Mouse (Mus musculus): ENCODE measurements at regions not wholly inside any gene's neighbourhood (a gene's known extent, or its start where the extent isn't known, plus 50 kb on each side); places are given as distances from the start of the nearest gene placed in this dataset.

GRCm38 (mm10) chrX:77432001-77432565 is 78.7 kb upstream of the Tbl1x start:
- 0 out of 2 replicates have a peak overlapping the region, but pooled peaks have one; percentile 67 for H3K27ac ChIP-seq (ENCODE audit: insufficient read depth, low read depth, low read length)
- TF ChIP-seq POLR2A (IDR thresholded peaks at IDR 0.05; ENCODE audit: insufficient read depth, low read depth, low read length) (no peak), CTCF (IDR thresholded peaks at IDR 0.05; ENCODE audit: insufficient read depth, low read depth, low read length) (no peak)
- WGBS, result 65% methylated on average over 2 of the region's 2 CpGs
- no peak overlapping the region for H3K4me3 ChIP-seq (ENCODE audit: insufficient read depth, low read depth, low read length)
- H3K4me1 ChIP-seq (ENCODE audit: control insufficient read depth, insufficient read depth, low read length), result peaks cover 3% of the 10 kb centered on the region

DNA sequence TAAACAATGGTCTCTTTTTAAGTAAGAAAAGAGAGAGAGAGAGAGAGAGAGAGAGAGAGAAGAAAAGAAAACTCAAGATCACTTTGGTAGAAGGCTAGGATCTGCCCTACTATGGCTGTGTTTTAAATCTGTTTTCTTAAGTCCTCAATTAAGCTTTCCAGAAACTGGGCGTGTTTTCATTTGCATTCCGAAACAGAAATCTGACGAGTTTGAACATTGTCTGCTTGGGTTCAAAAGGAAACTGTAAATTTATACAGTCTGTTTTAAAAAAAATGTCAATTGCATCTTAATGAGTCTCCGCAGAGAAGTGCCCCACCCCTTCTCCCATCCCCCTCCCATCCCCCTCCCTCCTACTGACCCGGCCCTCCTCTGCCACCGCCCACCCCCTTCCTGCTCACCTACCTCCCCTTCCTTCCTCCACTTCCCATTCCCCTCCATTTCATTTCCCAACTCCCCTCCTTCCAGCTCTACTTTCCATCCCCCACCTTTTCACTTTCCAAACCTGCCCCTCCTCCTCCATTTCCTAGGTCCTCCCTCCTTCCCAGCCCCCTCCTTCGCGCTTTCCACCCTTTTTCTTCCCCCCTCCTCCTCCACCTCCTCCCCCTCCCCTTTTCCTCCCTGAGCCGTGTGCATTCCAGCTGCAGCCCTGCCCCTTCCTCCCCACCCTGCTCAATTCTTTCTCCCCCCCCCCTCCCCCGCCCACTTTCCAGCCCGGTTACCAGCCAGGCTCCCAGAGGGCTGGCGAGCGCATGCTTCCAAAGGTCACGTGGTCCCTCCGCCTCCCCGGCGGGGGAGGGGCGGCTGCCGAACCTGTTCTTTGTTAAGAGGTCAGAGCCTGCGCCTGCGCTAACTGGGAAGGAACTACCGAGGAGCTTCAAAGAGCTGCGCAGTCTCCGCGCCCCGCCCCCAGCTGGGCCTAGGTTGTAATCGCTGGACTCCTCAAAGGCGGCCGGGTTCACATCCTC is 77.7 kb upstream of the Tbl1x start:
- WGBS, result 14% methylated on average over 23 of the region's 29 CpGs
- Histone ChIP-seq H3K27ac (ENCODE audit: insufficient read depth, low read depth, low read length) (peak overlapping the region; percentile 72; the same call in 1 of the 2 replicates), H3K4me3 (ENCODE audit: insufficient read depth, low read depth, low read length) (peak overlapping the region; percentile 26; the same call in 1 of the 2 replicates), H3K4me1 (ENCODE audit: control insufficient read depth, insufficient read depth, low read length) (peaks cover 3% of the 10 kb centered on the region)
- TF ChIP-seq POLR2A (IDR thresholded peaks at IDR 0.05; ENCODE audit: insufficient read depth, low read depth, low read length) (no peak), CTCF (IDR thresholded peaks at IDR 0.05; ENCODE audit: insufficient read depth, low read depth, low read length) (no peak)

- Histone ChIP-seq H3K4me3 (ENCODE audit: insufficient read depth, low read depth, low read length) (peak overlapping the region; percentile 13; the same call in 1 of the 2 replicates), H3K4me1 (ENCODE audit: control insufficient read depth, insufficient read depth, low read length) (peaks cover 3% of the 10 kb centered on the region), H3K27ac (ENCODE audit: insufficient read depth, low read depth, low read length) (peak overlapping the region; percentile 72; the same call in 1 of the 2 replicates)
- 9% methylated on average over 3 of the region's 3 CpGs for whole genome bisulfite sequencing
- TF ChIP-seq POLR2A (IDR thresholded peaks at IDR 0.05; ENCODE audit: insufficient read depth, low read depth, low read length), result no peak
- no peak for TF ChIP-seq CTCF (IDR thresholded peaks at IDR 0.05; ENCODE audit: insufficient read depth, low read depth, low read length)
Measured at GRCm38 (mm10) chrX:77433811-77434192, 77.0 kb upstream of the Tbl1x start.

- no peak overlapping the region for H3K4me3 ChIP-seq (ENCODE audit: insufficient read depth, low read depth, low read length)
- no peaks in the 10 kb centered on the region for H3K4me1 ChIP-seq (ENCODE audit: control insufficient read depth, insufficient read depth, low read length)
- TF ChIP-seq POLR2A (IDR thresholded peaks at IDR 0.05; ENCODE audit: insufficient read depth, low read depth, low read length), result no peak
- TF ChIP-seq CTCF (IDR thresholded peaks at IDR 0.05; ENCODE audit: insufficient read depth, low read depth, low read length), result no peak
- whole genome bisulfite sequencing, result 53% methylated on average over 3 of the region's 3 CpGs
- H3K27ac ChIP-seq (ENCODE audit: insufficient read depth, low read depth, low read length), result no peak overlapping the region
Measured at GRCm38 (mm10) chrX:77443852-77444492, 66.8 kb upstream of the Tbl1x start.

GRCm38 (mm10) chrX:77446755-77447154 is 64.1 kb upstream of the Tbl1x start:
- TF ChIP-seq POLR2A (IDR thresholded peaks at IDR 0.05; ENCODE audit: insufficient read depth, low read depth, low read length) (no peak), CTCF (IDR thresholded peaks at IDR 0.05; ENCODE audit: insufficient read depth, low read depth, low read length) (no peak)
- H3K27ac ChIP-seq (ENCODE audit: insufficient read depth, low read depth, low read length), result no peak overlapping the region
- 63% methylated on average over 3 of the region's 3 CpGs for WGBS

GRCm38 (mm10) chrX:77451977-77452675 is 58.7 kb upstream of the Tbl1x start:
- Histone ChIP-seq H3K27ac (ENCODE audit: insufficient read depth, low read depth, low read length) (no peak overlapping the region), H3K4me3 (ENCODE audit: insufficient read depth, low read depth, low read length) (no peak overlapping the region), H3K4me1 (ENCODE audit: control insufficient read depth, insufficient read depth, low read length) (no peaks in the 10 kb centered on the region)
- TF ChIP-seq CTCF (IDR thresholded peaks at IDR 0.05; ENCODE audit: insufficient read depth, low read depth, low read length) (no peak), POLR2A (IDR thresholded peaks at IDR 0.05; ENCODE audit: insufficient read depth, low read depth, low read length) (no peak)
- WGBS, result 41% methylated on average over 1 of the region's 1 CpGs

More at GRCm38 (mm10) chrX:77446755-77447154, 64.1 kb upstream of the Tbl1x start:
- Histone ChIP-seq H3K4me3 (ENCODE audit: insufficient read depth, low read depth, low read length) (no peak overlapping the region), H3K4me1 (ENCODE audit: control insufficient read depth, insufficient read depth, low read length) (no peaks in the 10 kb centered on the region)
